Mouse (Mus musculus): ENCODE results near the gene Ccr1. TPM values are rescaled to one million over a fixed set of nuclear protein-coding genes. Genes with fewer than 3 reads are reported as not detected.

Gene Ccr1
- polyA plus RNA-seq (2017; shearing (Covaris generic)): 1 to 10 TPM; 1.5 to 4.0 TPM

DNA sequence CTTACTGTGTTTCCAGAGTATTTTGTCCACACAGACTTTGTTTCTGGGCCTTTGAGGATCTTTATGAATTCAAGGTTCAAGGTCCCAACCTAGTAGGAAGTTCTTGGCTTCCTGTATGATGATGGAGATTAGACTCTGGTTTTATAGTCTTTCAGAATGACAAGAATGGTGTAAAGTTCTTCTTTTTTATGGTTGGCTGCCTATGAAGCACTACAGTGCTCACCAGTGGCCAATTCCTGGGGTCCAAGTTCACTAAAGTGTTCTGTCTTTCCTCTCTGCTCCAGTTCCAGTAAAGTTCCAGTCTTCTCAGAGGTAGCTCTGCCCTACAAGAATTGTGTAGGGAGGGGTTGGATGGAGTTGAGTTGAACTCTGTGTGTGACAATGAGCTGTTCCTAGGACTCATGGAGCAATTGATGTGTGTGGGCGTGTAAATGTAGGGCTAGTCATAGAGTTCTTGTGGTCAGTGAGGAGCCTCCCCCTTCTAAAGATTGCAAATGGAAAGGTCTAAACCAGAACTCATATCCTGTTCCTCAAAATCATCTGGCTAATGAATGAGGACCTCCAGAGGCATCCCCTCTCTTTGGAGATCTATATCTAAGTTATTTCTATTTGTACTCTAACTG, at the start of gene Ccr1:
Ccr1 (minus strand) TSS at position 403 of the 623 bp plus-strand sequence.

DNA sequence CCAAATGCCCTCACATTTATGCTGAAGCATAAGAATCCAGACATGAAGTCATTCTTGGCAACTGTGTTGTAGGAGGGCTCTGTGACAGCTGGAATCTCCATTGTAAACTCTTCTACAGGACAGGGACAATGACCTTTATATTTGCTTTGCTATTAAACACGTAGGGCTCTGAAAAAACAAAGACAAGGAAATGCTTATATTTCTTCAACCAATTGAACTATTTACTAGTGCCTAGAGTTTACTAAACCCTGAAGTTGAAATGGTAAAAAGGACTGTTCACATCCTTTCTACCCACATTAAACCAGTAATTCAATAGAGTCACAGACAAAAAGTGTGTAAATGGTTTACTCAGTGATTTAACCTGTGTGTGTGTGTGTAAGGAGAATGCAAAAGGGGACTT, 9.8 kb upstream of the Ccr1 start, which contains the start of gene Ccr1l1:
Ccr1l1 (minus strand) TSS at position 101 of the 400 bp plus-strand sequence.

Other genes starting within 250 kb of the Ccr1 start
- gene Cxcr6, start 162.2 kb downstream of the Ccr1 start, polyA plus RNA-seq (2017; shearing (Covaris generic)): 100 to 1,000 TPM in 1 of 2 experiments, 10 to 100 TPM in 1; 36.5 to 171 TPM
- gene Fyco1, start 116.8 kb downstream of the Ccr1 start, polyA plus RNA-seq (2017; shearing (Covaris generic)): 10 to 100 TPM; 30.0 to 33.9 TPM
- gene Xcr1, start 106.7 kb downstream of the Ccr1 start, polyA plus RNA-seq (2017; shearing (Covaris generic)): under 1 TPM; 0.67 to 0.80 TPM
- gene Ccr1l1, start 9.7 kb upstream of the Ccr1 start, polyA plus RNA-seq (2017; shearing (Covaris generic)): not detected
- 10 to 100 TPM in 1 of 2 experiments, under 1 TPM in 1; 0.58 to 20.2 TPM for gene Ccr3, start 53.3 kb upstream of the Ccr1 start, polyA plus RNA-seq (2017; shearing (Covaris generic))
- gene Ccr2, start 133.3 kb upstream of the Ccr1 start, polyA plus RNA-seq (2017; shearing (Covaris generic)): 100 to 1,000 TPM in 1 of 2 experiments, 10 to 100 TPM in 1; 47.1 to 251 TPM
- gene Ccr5, start 152.9 kb upstream of the Ccr1 start, polyA plus RNA-seq (2017; shearing (Covaris generic)): 10 to 100 TPM; 24.8 to 58.5 TPM

Measured in activated CD4-positive, CD25-positive, alpha-beta regulatory T cell (primary cell).